Mouse (Mus musculus) lung, embryonic 14.5 days (tissue): Measurements from ENCODE around the gene Tor2a. TPM values are rescaled to one million over a fixed set of nuclear protein-coding genes. Genes with fewer than 3 reads are reported as not detected.

Source experiments
- ATAC-seq: fragments of 200-750 bp; cut with Nextera tagmentation; 2 replicates; pipeline ENCODE4 v1.8.0; 2017; ENCODE audit warnings: mild to moderate bottlenecking, moderate TSS enrichment, moderate library complexity; ENCODE audit not compliant: insufficient read depth
- DNase-seq: peaks from one replicate; pipeline ENCODE4 v3.0.0-alpha.2; 2015
- H3K27ac ChIP-seq: fragments of 300-500 bp; sonication (generic); 2 replicates; pipeline ENCODE4 v1.5.1; 2014; ENCODE audit warnings: low read depth, mild to moderate bottlenecking, moderate library complexity
- H3K27me3 ChIP-seq: fragments of 300-500 bp; sonication (generic); 2 replicates; pipeline ENCODE4 v1.6.1; 2014; ENCODE audit warnings: low read length, control low read depth; ENCODE audit not compliant: insufficient read depth
- H3K36me3 ChIP-seq: fragments of 300-500 bp; sonication (generic); 2 replicates; pipeline ENCODE4 v1.6.1; 2014; ENCODE audit warnings: control low read depth; ENCODE audit not compliant: insufficient read depth
- H3K4me1 ChIP-seq: fragments of 300-500 bp; sonication (generic); 2 replicates; pipeline ENCODE4 v1.6.1; 2014; ENCODE audit warnings: antibody characterized with exemption, control low read depth; ENCODE audit not compliant: insufficient read depth
- H3K4me2 ChIP-seq: fragments of 300-500 bp; sonication (generic); 2 replicates; pipeline ENCODE4 v1.6.1; 2014; ENCODE audit warnings: mild to moderate bottlenecking
- H3K4me3 ChIP-seq: fragments of 300-500 bp; sonication (generic); 2 replicates; pipeline ENCODE4 v1.5.1; 2014; ENCODE audit warnings: low read depth, low read length
- H3K9ac ChIP-seq: fragments of 300-500 bp; sonication (generic); 2 replicates; pipeline ENCODE4 v1.6.1; 2014
- H3K9me3 ChIP-seq: fragments of 300-500 bp; sonication (generic); 2 replicates; pipeline ENCODE4 v1.6.1; 2016; ENCODE audit warnings: low read depth, low read length, control low read depth
- CTCF ChIP-seq: IDR thresholded peaks from 2 replicates; pipeline ENCODE4 v1.5.1; 2016; ENCODE audit warnings: antibody characterized with exemption, low read depth
- WGBS: fragments of 180-500 bp; shearing (Covaris S2); extraction: QIAGEN DNeasy Blood & Tissue Kit; methylation state at CpG from one replicate; pipeline ENCODE4 v1.1.7; 2014; 5-methylcytosine and 5-hydroxymethylcytosine counted together
- polyA plus RNA-seq: library from polyadenylated mRNA; unstranded; fragments of >200 nt; fragmentation: Nextera tagmentation; extraction: Ambion mirVana; gene quantifications from 2 replicates; pipeline ENCODE4 v1.2.1, GENCODE M21; 2014

Gene Tor2a
- polyA plus RNA-seq, 1 experiment from 2014 or later, result 71.0 TPM

DNA sequence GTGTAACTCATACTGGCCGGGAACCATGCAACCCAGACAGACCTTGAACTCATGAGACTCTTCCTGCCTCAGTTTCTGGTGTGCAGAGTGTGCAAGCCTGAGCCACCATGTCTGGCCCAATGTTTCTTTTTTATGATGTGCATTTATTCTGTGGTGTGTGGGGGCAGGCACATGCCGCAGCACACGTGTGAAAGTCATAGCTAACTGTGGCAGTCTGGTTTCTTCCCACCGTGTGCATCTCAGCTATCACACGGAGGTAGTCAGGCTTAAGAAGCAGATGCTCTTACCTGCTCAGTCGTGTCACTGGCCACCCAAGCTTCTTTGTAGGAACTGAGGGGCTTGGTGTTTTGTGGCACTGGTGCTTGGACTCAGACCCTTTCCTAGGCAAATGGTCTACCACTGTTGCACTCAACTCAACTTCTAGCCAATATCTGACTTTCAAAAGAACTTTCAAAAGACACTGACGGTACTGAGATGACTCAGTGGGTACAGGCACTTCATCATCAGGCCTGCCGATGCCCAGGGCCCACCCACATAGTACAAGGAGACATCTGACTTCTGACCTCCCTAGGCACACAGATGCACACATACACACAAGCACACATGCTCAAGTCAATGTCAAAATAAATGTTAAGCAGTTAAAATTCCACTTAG lies 15.7 kb downstream of the Tor2a start:
- no peak for DNase-seq
- Histone ChIP-seq H3K27me3 (no peaks in the 10 kb centered on the region), H3K9ac (no peak overlapping the region), H3K9me3 (no peaks in the 10 kb centered on the region), H3K27ac (no peak overlapping the region), H3K4me2 (no peak overlapping the region), H3K4me1 (peaks cover 7% of the 10 kb centered on the region; the same call in 1 of the 2 replicates), H3K36me3 (no peaks in the 10 kb centered on the region), H3K4me3 (no peak overlapping the region)
- ATAC-seq, result no peak
- WGBS, result 69% methylated on average over 8 of the region's 8 CpGs
- TF ChIP-seq CTCF, result no peak

DNA sequence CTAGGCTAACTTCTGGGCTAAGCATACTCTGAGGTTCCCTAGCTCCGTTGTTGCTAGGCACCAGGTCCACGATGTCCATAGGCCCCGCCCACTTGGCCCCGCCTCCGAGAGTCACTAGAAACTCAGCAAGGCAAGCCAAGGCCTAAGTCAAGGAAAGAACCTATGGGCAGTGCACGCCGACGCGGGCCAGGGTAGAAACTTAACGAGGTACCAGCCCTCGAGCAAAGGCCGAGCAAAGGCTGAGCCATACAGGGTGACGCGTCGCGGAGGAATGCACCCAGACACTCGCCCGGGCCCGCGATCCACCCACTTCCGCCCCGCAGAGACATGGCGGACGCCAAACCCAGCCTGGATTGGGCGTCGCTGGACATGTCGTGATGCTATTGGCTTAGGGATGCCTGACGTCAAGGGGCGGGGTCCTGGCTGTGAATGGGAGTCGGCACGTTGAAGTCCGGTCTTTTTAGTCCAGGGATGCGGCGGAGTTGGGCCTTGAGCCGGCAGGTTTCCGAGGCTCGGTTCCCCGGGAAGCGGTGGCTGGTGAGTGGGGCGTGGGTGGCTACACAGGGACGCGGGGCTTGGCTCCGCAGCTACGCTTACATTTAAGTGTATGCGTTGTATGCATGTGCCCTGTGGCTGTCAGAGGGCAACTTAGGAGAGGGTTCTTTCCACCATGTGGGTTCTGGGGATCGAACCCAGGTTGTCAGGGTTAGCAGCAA lies 18.5 kb downstream of the Tor2a start, which contains the start of the genes Ttc16 and Ptrh1:
Ttc16 (minus strand) TSS at position 275 of the 716 bp plus-strand sequence.
Ptrh1 (plus strand) TSS at position 428 of the 716 bp plus-strand sequence.
- no peaks in the 10 kb centered on the region for H3K9me3 ChIP-seq
- TF ChIP-seq CTCF, result no peak
- no peaks in the 10 kb centered on the region for H3K27me3 ChIP-seq
- peaks cover 7% of the 10 kb centered on the region; the same call in 1 of the 2 replicates for H3K4me1 ChIP-seq
- ATAC-seq (peak; percentile 98), DNase-seq (peak; percentile 99)
- WGBS, result under 1% methylated on average over 46 of the region's 46 CpGs
- H3K27ac ChIP-seq, result peak within 1 kb of the TSS; percentile 58
- H3K4me3 ChIP-seq, result peak within 1 kb of the TSS; percentile 61
- H3K9ac ChIP-seq, result peak within 1 kb of the TSS; percentile 27
- no peaks in the 10 kb centered on the region for H3K36me3 ChIP-seq
- peak within 1 kb of the TSS; percentile 78 for H3K4me2 ChIP-seq

DNA sequence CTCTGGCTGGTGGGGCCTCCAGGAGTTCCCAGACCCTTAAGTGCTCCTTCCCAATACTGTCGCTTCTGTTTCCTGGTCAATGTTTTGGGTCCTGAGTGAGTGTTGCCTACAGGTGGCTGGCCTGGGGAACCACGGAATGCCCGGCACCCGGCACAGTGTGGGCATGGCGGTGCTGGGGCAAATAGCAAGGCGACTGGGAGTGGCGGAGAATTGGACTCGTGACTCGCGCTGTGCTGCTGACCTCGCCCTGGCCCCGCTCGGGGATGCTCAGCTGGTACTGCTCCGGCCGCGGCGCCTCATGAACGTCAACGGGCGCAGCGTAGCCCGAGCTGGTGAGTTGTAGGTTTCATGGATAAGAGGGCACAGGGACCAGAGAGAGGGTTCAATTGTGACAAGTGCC lies 19.2 kb downstream of the Tor2a start:
- H3K4me2 ChIP-seq, result peak overlapping the region; percentile 78
- H3K9me3 ChIP-seq, result no peaks in the 10 kb centered on the region
- no peak for TF ChIP-seq CTCF
- H3K4me3 ChIP-seq, result peak overlapping the region; percentile 61
- DNase-seq (no peak), ATAC-seq (no peak)
- no peaks in the 10 kb centered on the region for H3K27me3 ChIP-seq
- H3K27ac ChIP-seq, result no peak overlapping the region
- H3K36me3 ChIP-seq, result no peaks in the 10 kb centered on the region
- 21% methylated on average over 22 of the region's 22 CpGs for WGBS
- H3K9ac ChIP-seq, result peak overlapping the region; percentile 27
- H3K4me1 ChIP-seq, result peaks cover 7% of the 10 kb centered on the region; the same call in 1 of the 2 replicates

DNA sequence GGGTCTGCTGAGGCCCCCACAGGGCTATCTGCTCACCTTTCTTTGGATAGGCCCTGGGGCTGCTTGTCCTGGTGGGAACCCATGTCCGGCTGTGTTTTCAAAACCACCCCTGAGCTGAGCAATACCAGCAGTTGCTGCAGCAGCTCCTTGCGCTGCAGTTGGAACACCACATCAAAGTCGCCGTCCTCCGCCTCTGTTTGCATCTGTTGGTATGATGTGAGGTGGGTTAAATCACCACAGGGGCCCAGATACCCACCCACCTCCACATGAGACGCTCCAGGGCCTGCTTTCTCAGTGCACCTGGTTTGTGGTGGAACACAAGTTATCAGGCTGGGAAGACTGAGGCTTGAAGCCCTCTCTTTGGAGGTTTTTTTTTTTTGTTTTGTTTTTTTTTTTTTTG lies 21.0 kb downstream of the Tor2a start:
- Histone ChIP-seq H3K27me3 (no peaks in the 10 kb centered on the region), H3K27ac (no peak overlapping the region), H3K9ac (no peak overlapping the region), H3K4me3 (no peak overlapping the region), H3K4me1 (peaks cover 7% of the 10 kb centered on the region; the same call in 1 of the 2 replicates), H3K4me2 (no peak overlapping the region), H3K9me3 (no peaks in the 10 kb centered on the region), H3K36me3 (no peaks in the 10 kb centered on the region)
- no peak for TF ChIP-seq CTCF
- no peak for ATAC-seq
- 89% methylated on average over 6 of the region's 6 CpGs for WGBS
- no peak for DNase-seq

DNA sequence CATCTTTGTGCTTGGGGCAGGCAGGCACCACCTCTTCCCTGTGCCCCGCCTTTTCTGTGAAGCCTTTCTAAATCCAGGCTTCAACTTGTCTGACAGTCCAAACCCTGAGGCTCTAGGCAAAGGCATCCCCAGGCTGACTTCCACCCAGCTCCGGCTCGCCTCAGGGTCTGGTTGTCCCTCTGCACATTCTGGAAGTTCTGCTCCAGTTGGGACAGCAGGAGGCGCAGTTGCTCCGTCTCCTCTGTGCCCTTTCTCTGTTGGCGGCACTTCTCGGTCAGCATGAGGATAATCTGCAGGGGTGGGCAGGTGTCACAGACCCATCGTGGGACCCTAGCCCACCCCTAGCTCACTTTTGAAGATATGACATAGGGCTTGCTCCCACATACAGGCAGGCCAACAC lies 22.1 kb downstream of the Tor2a start:
- H3K4me1 ChIP-seq, result peaks cover 7% of the 10 kb centered on the region; the same call in 1 of the 2 replicates
- H3K4me2 ChIP-seq, result no peak overlapping the region
- no peaks in the 10 kb centered on the region for H3K9me3 ChIP-seq
- no peaks in the 10 kb centered on the region for H3K36me3 ChIP-seq
- no peak overlapping the region for H3K4me3 ChIP-seq
- H3K9ac ChIP-seq, result no peak overlapping the region
- peak; percentile 90 for TF ChIP-seq CTCF
- no peak overlapping the region for H3K27ac ChIP-seq
- no peaks in the 10 kb centered on the region for H3K27me3 ChIP-seq
- 9% methylated on average over 8 of the region's 8 CpGs for WGBS
- ATAC-seq (no peak), DNase-seq (peak; percentile 85)

DNA sequence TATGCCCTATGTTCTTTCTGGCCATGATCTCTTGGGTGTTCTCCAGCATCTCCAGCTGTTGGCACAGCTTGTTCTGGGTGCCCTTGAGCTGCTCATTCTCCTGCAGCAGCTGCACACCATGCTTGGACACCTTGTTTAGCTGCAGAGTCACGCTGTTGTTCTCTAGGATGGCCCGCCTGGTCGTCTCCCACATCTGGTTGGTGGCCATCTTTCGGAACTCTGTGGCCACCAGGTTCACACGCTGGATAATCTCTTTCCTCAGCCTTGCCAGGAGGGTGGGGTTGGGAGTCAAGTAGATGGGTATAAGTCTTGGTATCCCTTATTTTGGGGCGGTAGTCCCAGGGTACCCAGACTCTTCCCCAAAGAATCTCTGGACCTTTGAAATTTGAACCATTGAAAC lies 22.7 kb downstream of the Tor2a start:
- 81% methylated on average over 6 of the region's 6 CpGs for WGBS
- H3K9ac ChIP-seq, result no peak overlapping the region

DNA sequence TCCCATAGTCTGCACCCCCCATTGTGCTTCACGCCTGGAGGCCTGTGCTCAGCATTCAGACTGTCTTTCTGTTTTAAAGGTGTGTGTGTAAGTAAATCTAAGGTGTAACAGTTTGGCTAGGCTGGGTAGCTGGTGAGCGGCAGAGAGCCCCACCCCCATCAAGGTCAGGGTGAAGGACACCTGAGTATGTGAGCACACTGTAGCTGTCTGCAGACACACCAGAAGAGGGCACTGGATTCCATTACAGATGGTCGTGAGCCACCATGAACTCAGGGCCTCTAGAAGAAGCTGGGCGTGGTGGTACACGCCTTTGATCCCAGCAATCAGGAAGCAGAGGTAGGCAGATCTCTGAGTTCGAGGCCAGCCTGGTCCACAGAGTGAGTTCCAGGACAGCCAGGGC lies 24.7 kb downstream of the Tor2a start:
- no peak overlapping the region for H3K4me3 ChIP-seq
- no peak overlapping the region for H3K4me2 ChIP-seq
- no peaks in the 10 kb centered on the region for H3K27me3 ChIP-seq
- H3K9me3 ChIP-seq, result no peaks in the 10 kb centered on the region
- no peaks in the 10 kb centered on the region for H3K36me3 ChIP-seq
- H3K27ac ChIP-seq, result no peak overlapping the region
- no peak for ATAC-seq
- DNase-seq, result no peak
- no peak overlapping the region for H3K9ac ChIP-seq
- H3K4me1 ChIP-seq, result no peaks in the 10 kb centered on the region; the same call in 1 of the 2 replicates
- 63% methylated on average over 6 of the region's 6 CpGs for WGBS
- TF ChIP-seq CTCF, result no peak

More for the DNA sequence above, 22.7 kb downstream of the Tor2a start:
- peaks cover 7% of the 10 kb centered on the region; the same call in 1 of the 2 replicates for H3K4me1 ChIP-seq
- no peaks in the 10 kb centered on the region for H3K36me3 ChIP-seq
- H3K27ac ChIP-seq, result no peak overlapping the region
- H3K4me2 ChIP-seq, result no peak overlapping the region
- H3K9me3 ChIP-seq, result no peaks in the 10 kb centered on the region
- no peak for DNase-seq
- no peaks in the 10 kb centered on the region for H3K27me3 ChIP-seq
- ATAC-seq, result no peak
- TF ChIP-seq CTCF, result no peak
- no peak overlapping the region for H3K4me3 ChIP-seq
